Mouse (Mus musculus) c-Kit-negative CD71-positive TER-119-positive erythroid progenitor cells, embryonic 14.5 days (primary cell): ENCODE measurements around the gene Gm37240.

ENCODE experiments used
- DNase-seq: peaks from one replicate; pipeline ENCODE4 v3.0.0-alpha.2; 2013; ENCODE audit warnings: low read depth, low spot score

Gene Gm37240

DNA sequence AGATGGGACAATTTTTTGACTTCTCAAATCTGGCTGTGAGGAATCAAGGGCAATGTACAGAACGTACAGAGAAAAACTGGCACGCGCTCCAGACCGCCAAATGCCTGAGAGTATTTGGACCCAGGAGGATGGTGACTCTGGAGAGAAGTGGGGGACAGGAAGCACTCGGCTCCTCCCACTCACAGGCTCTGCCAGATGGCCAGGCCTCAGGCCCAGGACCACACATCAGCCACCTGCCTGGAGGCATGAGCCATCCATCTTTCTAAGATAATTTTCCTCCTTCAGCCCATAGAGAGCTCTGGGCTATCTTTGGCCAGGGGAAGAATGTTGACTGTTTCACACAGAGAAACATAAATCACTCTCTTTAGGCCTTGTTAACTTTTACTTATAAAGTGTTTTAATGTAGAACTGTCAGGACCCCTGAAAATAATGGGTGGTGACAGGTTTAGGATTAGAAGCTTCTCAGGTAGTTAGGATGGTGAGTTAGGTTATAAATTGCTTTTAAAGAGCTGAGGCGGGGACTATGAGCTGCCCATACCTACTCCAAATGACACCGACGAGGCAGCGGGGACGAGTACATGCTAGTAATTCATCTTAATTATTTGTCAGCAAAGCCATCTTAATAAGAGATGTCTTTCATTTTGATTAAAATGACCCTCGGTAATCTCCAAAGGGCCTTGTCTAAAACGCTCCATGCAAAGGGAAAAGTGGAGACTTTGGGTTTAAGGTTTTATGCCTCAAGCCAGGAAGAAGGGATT, 546.0 kb downstream of the Gm37240 start:
- no peak for DNase-seq

DNA sequence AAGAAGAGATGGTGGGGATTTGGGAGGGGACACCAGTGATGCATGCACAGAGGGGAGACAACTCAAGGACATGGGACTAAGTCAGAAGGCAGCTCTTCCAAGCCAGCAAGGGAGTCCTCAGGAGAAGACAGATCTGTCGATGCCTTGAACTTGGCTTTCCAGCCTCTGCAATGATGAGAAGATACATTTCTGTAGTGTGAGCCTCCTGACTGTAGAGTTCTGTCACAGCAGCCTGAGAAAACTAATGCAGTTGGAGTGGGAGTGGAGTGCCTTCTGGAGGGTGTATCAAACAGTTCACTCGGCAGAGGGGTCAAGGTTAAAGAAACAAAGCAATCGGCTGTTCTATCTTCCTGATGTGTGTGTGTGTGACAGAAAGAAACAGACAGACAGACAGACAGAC, 546.8 kb downstream of the Gm37240 start:
- no peak for DNase-seq

GRCm38 (mm10) chr3:85339926-85340325, 547.4 kb downstream of the Gm37240 start:
- no peak for DNase-seq

DNA sequence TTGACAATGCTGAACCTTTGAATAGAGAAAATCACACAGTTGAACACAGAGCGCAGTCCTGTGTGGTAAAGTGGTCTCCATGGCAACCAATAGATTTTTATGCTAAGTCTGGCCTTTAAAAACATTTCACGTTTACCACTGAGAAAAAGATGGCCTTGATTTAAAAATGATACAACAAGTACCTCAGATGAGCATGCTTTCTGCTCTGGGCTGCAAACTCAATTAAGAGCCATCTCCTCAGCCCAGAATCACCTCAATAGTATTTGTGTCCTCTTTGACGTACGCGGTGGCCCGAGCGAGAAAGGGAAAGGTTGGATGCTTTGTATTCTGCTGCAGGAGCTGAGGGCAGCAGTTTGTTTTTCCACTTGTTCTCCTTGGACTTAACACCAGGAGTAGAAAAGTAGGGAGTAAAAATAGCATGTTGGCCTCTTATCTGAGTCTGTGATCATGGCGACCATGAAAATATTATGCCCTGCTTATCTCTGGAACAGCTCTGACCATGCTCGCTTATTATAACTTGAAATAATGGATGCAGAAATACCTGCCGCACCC, 548.0 kb downstream of the Gm37240 start:
- DNase-seq: no peak

GRCm38 (mm10) chr3:85338755-85339095, 548.6 kb downstream of the Gm37240 start:
- no peak for DNase-seq

DNA sequence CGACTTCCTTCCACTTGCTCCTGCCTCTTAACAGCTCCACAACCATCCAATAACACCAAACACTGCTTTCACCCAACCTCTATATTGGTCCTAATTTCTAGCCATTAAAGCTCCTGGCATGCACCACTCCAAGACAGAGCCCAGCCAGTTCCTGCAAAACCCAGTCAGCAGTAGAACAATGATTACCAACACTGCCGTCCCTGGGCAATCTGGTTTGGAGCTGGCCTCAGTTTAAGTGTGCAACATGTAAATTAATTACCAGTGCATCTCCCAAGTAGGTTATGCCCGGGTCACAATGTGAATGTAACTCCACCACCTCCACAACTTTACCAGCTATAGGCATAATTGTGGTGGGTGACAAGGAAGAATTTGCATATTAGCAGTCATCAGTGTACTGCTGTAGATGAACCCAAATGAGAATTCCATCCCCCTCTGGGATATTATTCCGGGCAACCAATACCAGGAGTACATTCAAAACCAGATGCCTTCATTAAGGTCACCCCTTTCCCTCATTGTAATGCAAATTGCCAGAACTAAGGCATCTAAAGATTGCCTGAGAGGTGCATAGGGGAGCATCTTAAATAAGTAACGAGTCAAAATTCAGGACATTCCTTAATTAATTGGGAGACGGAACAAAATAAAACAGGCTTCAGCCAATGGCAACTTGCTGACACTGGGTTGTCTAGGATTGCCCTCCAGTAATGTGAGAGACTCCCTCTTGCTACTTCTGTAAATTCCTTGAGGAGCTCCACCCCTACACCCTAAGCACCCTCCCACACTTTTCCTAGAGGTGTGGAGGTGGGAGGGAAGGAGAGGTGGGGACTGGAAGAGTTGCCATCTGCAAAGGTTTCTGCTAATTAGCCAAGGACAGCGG, 549.2 kb downstream of the Gm37240 start:
- DNase-seq: no peak

- no peak for DNase-seq
Observed at GRCm38 (mm10) chr3:85335517-85335916, 551.8 kb downstream of the Gm37240 start.

DNA sequence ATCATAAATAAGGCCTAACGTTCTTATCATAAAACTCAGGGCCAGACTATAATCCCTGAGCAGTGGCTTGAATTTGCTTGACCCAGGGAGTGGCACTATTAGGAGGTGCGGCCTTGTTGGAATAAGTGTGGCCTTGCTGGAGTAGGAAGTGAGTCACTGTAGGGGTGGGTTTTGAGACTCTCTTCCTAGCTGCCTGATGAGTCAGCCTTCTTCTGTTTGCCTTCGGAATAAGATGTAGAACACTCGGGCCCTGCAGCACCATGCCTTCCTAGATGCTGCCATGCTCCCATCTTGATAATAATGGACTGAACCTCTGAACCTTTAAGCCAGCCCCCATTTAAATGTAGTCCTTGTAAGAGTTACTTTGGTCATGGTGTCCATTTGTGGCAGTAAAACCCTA, 555.0 kb downstream of the Gm37240 start:
- DNase-seq: no peak

DNA sequence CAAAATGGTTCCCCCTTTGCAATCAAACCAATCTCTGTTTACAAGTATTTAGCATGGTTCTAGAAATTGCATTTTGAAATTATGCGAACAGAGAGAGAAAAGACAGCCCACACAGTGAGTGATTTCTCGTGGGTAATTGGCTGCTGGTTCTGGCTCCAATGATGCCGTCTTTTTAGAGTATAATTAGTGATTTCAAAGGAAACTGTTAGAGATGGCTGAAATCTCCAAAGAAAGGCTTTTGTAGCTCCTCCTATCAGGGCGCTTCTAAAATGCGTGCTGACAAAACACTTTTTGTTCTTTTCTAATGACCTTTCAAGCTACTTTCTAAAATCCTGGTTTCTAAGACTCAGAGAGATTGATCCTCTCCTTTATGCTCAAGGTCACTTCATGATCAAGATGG, 569.1 kb downstream of the Gm37240 start:
- no peak for DNase-seq

DNA sequence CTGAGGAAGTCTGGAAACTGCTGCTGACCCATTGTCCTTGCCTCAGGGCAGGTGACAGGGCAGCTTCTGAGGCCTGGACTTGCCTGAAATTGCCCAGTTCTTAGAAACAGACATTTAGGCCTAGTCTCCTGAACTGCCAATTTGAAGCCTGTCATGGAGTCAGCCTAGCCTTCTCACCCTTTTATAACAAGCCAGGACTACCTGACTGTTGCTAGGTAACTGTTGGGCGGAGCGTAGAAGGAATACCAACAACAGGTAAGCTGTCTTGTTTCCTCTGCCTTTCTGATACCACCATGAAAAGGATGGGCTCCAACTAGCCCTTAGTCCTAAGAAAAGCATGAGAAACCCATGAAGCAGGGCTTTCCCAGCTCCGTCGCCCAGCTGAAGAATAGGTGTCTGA, 570.0 kb downstream of the Gm37240 start:
- no peak for DNase-seq

GRCm38 (mm10) chr3:85314961-85315360, 572.4 kb downstream of the Gm37240 start:
- DNase-seq: no peak

DNA sequence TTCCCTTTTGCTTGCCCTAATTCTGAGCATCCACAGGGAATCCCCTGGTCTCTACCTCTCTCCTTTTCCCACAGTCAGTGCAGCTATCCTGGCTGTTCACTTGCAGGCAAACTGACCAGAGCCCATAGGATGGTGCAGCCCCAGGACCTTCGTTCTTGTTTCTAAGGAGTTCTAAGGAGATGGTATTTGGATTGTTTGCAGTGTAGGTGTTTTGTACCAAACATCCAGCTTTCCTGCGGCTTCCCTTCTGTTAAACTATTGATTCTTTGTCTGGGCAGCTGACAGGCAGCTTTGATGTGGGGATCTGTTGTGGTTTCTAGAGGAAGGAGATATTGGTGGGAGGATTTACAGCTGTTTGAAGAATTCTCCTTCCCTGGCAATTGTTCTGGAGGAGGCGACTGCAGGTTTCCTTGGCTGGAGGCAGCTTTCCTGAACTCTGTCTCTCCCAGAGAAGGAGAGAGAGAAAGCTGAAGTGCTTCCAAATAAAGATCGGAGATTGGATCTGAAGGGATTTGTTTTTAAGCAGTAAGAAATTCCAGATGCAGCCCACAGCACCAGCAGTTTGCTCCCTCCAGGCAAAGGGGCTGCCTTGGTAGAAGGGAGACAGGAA, 573.6 kb downstream of the Gm37240 start:
- no peak for DNase-seq

GRCm38 (mm10) chr3:85311176-85311575, 576.1 kb downstream of the Gm37240 start:
- DNase-seq: no peak

GRCm38 (mm10) chr3:85310401-85310989, 576.8 kb downstream of the Gm37240 start:
- no peak for DNase-seq

DNA sequence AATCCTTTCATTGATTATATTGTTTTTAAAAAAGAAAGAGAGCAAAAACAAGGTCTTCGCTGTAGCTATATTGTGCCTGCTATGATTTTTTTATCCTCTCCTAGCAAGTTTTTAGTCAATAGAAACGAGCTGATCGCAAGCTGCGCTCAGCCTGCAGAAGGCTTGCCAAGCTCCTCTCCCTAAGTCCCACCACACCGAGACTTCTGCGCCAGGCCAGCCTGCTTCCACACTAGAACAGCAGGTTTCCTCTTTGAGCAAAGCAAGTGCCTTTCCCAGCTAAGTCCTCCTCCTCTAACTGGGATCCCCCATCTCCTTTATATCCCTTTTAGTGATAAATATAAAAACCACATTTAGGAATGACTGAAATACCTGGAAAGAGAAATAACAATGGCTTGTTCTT, 578.1 kb downstream of the Gm37240 start:
- no peak for DNase-seq

DNA sequence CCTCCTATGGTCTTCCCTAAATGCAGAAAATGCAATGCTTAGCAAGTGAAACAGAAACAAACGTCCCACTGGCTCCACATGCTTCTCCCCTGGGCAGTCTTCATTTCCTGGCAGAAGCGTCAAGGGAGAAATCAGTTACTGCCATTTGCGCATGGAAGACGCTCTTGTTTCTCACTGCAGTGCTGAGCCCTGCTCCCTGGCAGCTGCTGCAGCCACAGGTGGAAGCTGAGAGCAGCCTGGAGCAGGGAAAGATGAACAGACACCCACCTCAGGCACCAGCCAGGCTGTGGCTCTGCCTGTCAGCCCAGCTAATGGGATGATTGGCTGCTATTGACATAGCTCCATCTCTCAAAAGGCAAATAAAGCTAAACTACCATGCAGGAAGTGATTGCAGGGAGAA, 578.6 kb downstream of the Gm37240 start:
- DNase-seq: no peak

GRCm38 (mm10) chr3:85301851-85302250, 585.5 kb downstream of the Gm37240 start:
- DNase-seq: no peak

DNA sequence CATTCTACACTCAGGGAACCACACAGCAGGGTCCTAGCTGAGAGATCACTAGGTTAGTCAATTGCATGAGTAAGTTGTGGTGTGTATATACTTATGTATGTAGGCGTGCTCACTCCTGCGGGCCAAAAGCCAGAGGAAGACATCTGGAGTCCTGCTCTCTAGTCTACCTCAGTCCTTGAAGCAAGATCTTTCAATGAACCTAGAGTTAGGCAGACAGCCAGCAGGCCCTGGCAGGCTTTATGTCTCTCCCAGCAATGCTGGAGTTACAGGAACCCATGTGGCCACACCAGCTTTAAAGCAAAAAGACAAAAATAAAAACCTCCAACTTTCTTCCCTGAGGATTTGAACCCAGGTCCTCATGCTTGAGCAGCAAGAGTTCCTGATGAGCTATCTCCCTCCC, 586.0 kb downstream of the Gm37240 start:
- DNase-seq: no peak

GRCm38 (mm10) chr3:85299649-85300550, 587.4 kb downstream of the Gm37240 start:
- no peak for DNase-seq

DNA sequence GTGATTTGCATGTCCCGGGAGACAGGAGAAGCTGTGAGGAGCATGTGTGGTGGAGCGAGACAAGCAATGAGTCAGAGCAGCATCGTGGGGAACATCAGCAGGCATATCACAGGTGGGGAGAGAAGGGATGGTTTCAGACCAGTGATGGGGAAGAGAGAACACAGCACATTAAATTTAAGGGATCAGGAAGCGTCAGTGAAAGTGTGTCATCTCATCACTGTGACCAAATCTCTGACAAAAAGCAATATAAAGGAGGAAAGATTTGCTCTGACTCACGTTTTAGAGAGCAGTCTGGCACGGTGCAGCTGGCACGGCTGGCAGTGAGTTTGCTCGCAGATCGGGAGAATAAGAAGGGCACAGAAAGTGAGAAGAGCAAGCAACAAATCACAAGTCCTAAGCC, 592.1 kb downstream of the Gm37240 start:
- DNase-seq: no peak

DNA sequence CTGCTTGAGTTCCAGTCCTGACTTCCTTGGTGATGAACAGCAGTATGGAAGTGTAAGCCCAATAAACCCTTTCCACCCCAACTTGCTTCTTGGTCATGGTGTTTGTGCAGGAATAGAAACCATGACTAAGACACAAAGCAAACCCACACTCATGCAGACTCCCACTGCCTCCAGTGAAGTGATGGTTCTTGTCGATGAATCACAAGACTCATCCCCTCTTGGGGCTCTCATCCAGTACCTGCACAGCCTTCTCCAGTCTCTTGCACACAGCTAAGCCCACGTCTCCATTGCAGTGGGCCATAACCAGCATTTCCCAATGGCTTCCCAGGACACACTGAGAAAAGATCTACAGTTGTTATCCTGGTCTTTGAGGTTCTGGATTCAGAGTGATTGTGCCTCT, 599.7 kb downstream of the Gm37240 start:
- no peak for DNase-seq
